Mouse (Mus musculus) gastrocnemius, postnatal 10 days (tissue): ENCODE data around the gene Kdm2a. TPM values are rescaled to one million over a fixed set of nuclear protein-coding genes. Genes with fewer than 3 reads are reported as not detected.

ENCODE experiments used
- DNase-seq: peaks from one replicate; pipeline ENCODE4 v3.0.0; 2021; ENCODE audit warnings: mixed read lengths
- total RNA-seq, 2 experiments: library from RNA; stranded (reverse); gene quantifications; 2 replicates each; pipeline ENCODE4 v1.2.3; 2021

The Kdm2a gene
- total RNA-seq, 2 experiments from 2014 or later = 37.8 to 51.9 TPM

- DNase-seq = no peak
These were observed 69.3 kb downstream of the Kdm2a start for GRCm38 (mm10) chr19:4328737-4329304.

GRCm38 (mm10) chr19:4326881-4327280, 71.2 kb downstream of the Kdm2a start:
- DNase-seq = no peak

GRCm38 (mm10) chr19:4326106-4326505, 72.0 kb downstream of the Kdm2a start:
- no peak for DNase-seq

- DNase-seq = no peak
These were observed 76.0 kb downstream of the Kdm2a start for GRCm38 (mm10) chr19:4322134-4322533.

- DNase-seq = no peak
These were observed 76.5 kb downstream of the Kdm2a start for GRCm38 (mm10) chr19:4321622-4322021.

GRCm38 (mm10) chr19:4319272-4319671, 78.8 kb downstream of the Kdm2a start:
- no peak for DNase-seq

GRCm38 (mm10) chr19:4317181-4317580, 80.9 kb downstream of the Kdm2a start:
- DNase-seq = no peak

GRCm38 (mm10) chr19:4315223-4315944, 82.7 kb downstream of the Kdm2a start:
- DNase-seq = no peak

- peak; percentile 44 for DNase-seq
These were observed 88.3 kb downstream of the Kdm2a start for GRCm38 (mm10) chr19:4309776-4310185.

GRCm38 (mm10) chr19:4309302-4309701, 88.8 kb downstream of the Kdm2a start:
- no peak for DNase-seq

- DNase-seq = peak; percentile 90
These were observed 91.9 kb downstream of the Kdm2a start, which contains the start of gene Grk2 for GRCm38 (mm10) chr19:4306190-4306577. TSS of gene Grk2 (minus strand) at chr19:4306222.

- DNase-seq = peak; percentile 55
These were observed 92.4 kb downstream of the Kdm2a start for GRCm38 (mm10) chr19:4305491-4306189.

- no peak for DNase-seq
These were observed 93.2 kb downstream of the Kdm2a start for GRCm38 (mm10) chr19:4304871-4305321.

GRCm38 (mm10) chr19:4304251-4304821, 93.7 kb downstream of the Kdm2a start:
- DNase-seq = no peak

GRCm38 (mm10) chr19:4303640-4303995, 94.5 kb downstream of the Kdm2a start:
- no peak for DNase-seq

- peak; percentile 62 for DNase-seq
These were observed 95.0 kb downstream of the Kdm2a start for GRCm38 (mm10) chr19:4302936-4303639.

GRCm38 (mm10) chr19:4301735-4302651, 96.1 kb downstream of the Kdm2a start:
- no peak for DNase-seq

- DNase-seq = no peak
These were observed 97.0 kb downstream of the Kdm2a start for GRCm38 (mm10) chr19:4300852-4301734.

GRCm38 (mm10) chr19:4300271-4300704, 97.8 kb downstream of the Kdm2a start:
- DNase-seq = no peak
